Mouse (Mus musculus) erythroblast, embryonic 14.5 days (primary cell): ENCODE measurements around the gene Wfdc21.

Source experiments
- GATA1 ChIP-seq: IDR thresholded peaks from 2 replicates; pipeline ENCODE4 v1.6.1; 2012; ENCODE audit warnings: low read length, inconsistent platforms, mixed read lengths
- TAL1 ChIP-seq: IDR thresholded peaks from 3 replicates; pipeline ENCODE4 v1.6.1; 2012; ENCODE audit warnings: low read length, inconsistent platforms, mixed read lengths

GRCm38 (mm10) chr11:83792316-83792914 is 45.7 kb downstream of the Wfdc21 start:
- TF ChIP-seq GATA1 (no peak), TAL1 (no peak)
